Mouse (Mus musculus) kidney, adult 2 months (tissue): ENCODE data around the gene Chrm3. TPM values are rescaled to one million over a fixed set of nuclear protein-coding genes. Genes with fewer than 3 reads are reported as not detected.

Source experiments
- DNase-seq: peaks from one replicate; pipeline ENCODE4 v3.0.0; 2021
- H3K27ac ChIP-seq: fragments of 200-500 bp; 2 replicates; pipeline ENCODE4 v1.5.1; 2012; ENCODE audit warnings: low read depth, low read length, control low read depth, inconsistent platforms; ENCODE audit not compliant: insufficient read depth
- H3K27me3 ChIP-seq: fragments of 200-500 bp; replicated peaks from 2 replicates; pipeline ENCODE4 v1.6.1; 2012; ENCODE audit warnings: mild to moderate bottlenecking, moderate library complexity, low read length, inconsistent platforms; ENCODE audit not compliant: control insufficient read depth, insufficient read depth
- H3K36me3 ChIP-seq: fragments of 200-500 bp; 2 replicates; pipeline ENCODE4 v1.6.1; 2012; ENCODE audit warnings: mild to moderate bottlenecking, moderate library complexity, low read length, inconsistent platforms; ENCODE audit not compliant: control insufficient read depth, insufficient read depth
- H3K4me1 ChIP-seq: fragments of 200-500 bp; 2 replicates; pipeline ENCODE4 v1.6.1; 2011; ENCODE audit warnings: low read length; ENCODE audit not compliant: control insufficient read depth, insufficient read depth
- H3K4me3 ChIP-seq: fragments of 200-500 bp; 2 replicates; pipeline ENCODE4 v1.5.1; 2011; ENCODE audit warnings: mild to moderate bottlenecking, low read depth, low read length, control low read depth; ENCODE audit not compliant: insufficient read depth
- CTCF ChIP-seq: fragments of 200-500 bp; conservative IDR thresholded peaks from 2 replicates; pipeline ENCODE4 v1.5.1; 2011; ENCODE audit warnings: low read depth, mild to moderate bottlenecking, control low read depth, low read length, moderate library complexity, mixed read lengths; ENCODE audit not compliant: insufficient read depth, insufficient read length
- POLR2A ChIP-seq: fragments of 200-500 bp; IDR thresholded peaks from one replicate; pipeline ENCODE4 v1.6.1; 2011; ENCODE audit warnings: low read depth, low read length, control low read depth
- WGBS: fragments of 180-500 bp; shearing (Covaris S2); methylation state at CpG from one replicate; pipeline ENCODE4 v1.1.7; 2018; 5-methylcytosine and 5-hydroxymethylcytosine counted together
- polyA plus RNA-seq: library from polyadenylated mRNA; depleted of rRNA; stranded (reverse); fragments of >200 nt; gene quantifications from 2 replicates; pipeline ENCODE4 v1.2.3, GENCODE M21; 2012

Chrm3 gene
- polyA plus RNA-seq, 1 experiment = 3.1 TPM

GRCm38 (mm10) chr13:10054086-10054485, 306.6 kb downstream of the Chrm3 start:
- no peak for DNase-seq
- TF ChIP-seq CTCF = no peak
- TF ChIP-seq POLR2A = no peak
- no peak overlapping the region for H3K27ac ChIP-seq
- H3K36me3 ChIP-seq = no peaks in the 10 kb centered on the region
- H3K4me3 ChIP-seq = no peak overlapping the region
- H3K4me1 ChIP-seq = no peaks in the 10 kb centered on the region
- no peaks in the 10 kb centered on the region for H3K27me3 ChIP-seq

- no peaks in the 10 kb centered on the region for H3K27me3 ChIP-seq
- H3K4me1 ChIP-seq = no peaks in the 10 kb centered on the region
- H3K27ac ChIP-seq = no peak overlapping the region
- no peak overlapping the region for H3K4me3 ChIP-seq
- 86% methylated on average over 8 of the region's 8 CpGs for WGBS
- H3K36me3 ChIP-seq = no peaks in the 10 kb centered on the region
- TF ChIP-seq POLR2A = no peak
- DNase-seq = no peak
Measured at GRCm38 (mm10) chr13:10053301-10053889, 307.3 kb downstream of the Chrm3 start.

- Histone ChIP-seq H3K27ac (no peak overlapping the region), H3K36me3 (no peaks in the 10 kb centered on the region), H3K4me3 (no peak overlapping the region), H3K27me3 (no peaks in the 10 kb centered on the region), H3K4me1 (peaks cover 2% of the 10 kb centered on the region; the same call in 1 of the 2 replicates)
- TF ChIP-seq POLR2A (no peak), CTCF (no peak)
- 54% methylated on average over 7 of the region's 7 CpGs for WGBS
- DNase-seq = peak; percentile 34
Measured at GRCm38 (mm10) chr13:10045651-10046350, 314.8 kb downstream of the Chrm3 start.

- Histone ChIP-seq H3K4me1 (peaks cover 2% of the 10 kb centered on the region; the same call in 1 of the 2 replicates), H3K27ac (peak overlapping the region; percentile 79; the same call in 1 of the 2 replicates), H3K36me3 (no peaks in the 10 kb centered on the region), H3K4me3 (no peak overlapping the region), H3K27me3 (no peaks in the 10 kb centered on the region)
- 33% methylated on average over 4 of the region's 4 CpGs for WGBS
- TF ChIP-seq POLR2A = no peak
- no peak for TF ChIP-seq CTCF
- peak; percentile 70 for DNase-seq
Measured at GRCm38 (mm10) chr13:10044084-10044483, 316.6 kb downstream of the Chrm3 start.

- no peaks in the 10 kb centered on the region for H3K27me3 ChIP-seq
- WGBS = 90% methylated on average over 18 of the region's 18 CpGs
- DNase-seq = no peak
- no peak overlapping the region for H3K4me3 ChIP-seq
- H3K27ac ChIP-seq = no peak overlapping the region
- TF ChIP-seq CTCF (no peak), POLR2A (no peak)
- H3K36me3 ChIP-seq = no peaks in the 10 kb centered on the region
- H3K4me1 ChIP-seq = no peaks in the 10 kb centered on the region
Measured at GRCm38 (mm10) chr13:10033570-10034399, 326.9 kb downstream of the Chrm3 start.

GRCm38 (mm10) chr13:10031547-10031946, 329.1 kb downstream of the Chrm3 start:
- H3K4me3 ChIP-seq = no peak overlapping the region
- no peak overlapping the region for H3K27ac ChIP-seq
- no peaks in the 10 kb centered on the region for H3K27me3 ChIP-seq
- WGBS = 70% methylated on average over 5 of the region's 5 CpGs
- no peaks in the 10 kb centered on the region for H3K4me1 ChIP-seq
- peak; percentile 26 for DNase-seq
- no peaks in the 10 kb centered on the region for H3K36me3 ChIP-seq
- TF ChIP-seq CTCF (no peak), POLR2A (no peak)

- Histone ChIP-seq H3K4me3 (no peak overlapping the region), H3K27me3 (no peaks in the 10 kb centered on the region), H3K4me1 (no peaks in the 10 kb centered on the region), H3K27ac (no peak overlapping the region), H3K36me3 (no peaks in the 10 kb centered on the region)
- TF ChIP-seq POLR2A (no peak), CTCF (no peak)
- WGBS = 78% methylated on average over 6 of the region's 6 CpGs
- no peak for DNase-seq
Measured at GRCm38 (mm10) chr13:10029944-10030343, 330.7 kb downstream of the Chrm3 start.
